ENCODE assay signal across 9 mouse cellular contexts in genomic region chr8:88555669-88556068, GRCm38 (mm10). TPM values are rescaled to one million over a fixed set of nuclear protein-coding genes. Genes with fewer than 3 reads are reported as not detected.
DNase-seq lines count a peak whose midpoint lies in the region; ATAC-seq and TF ChIP-seq lines count a peak whose summit lies in the region.
"Had no signal": no experiment of that assay in that cellular context is flagged by ENCODE, and none has a peak within 500 bp of the region (broad histone marks: within the 10 kb centered on the region; RNA-seq: fewer than 3 reads in every experiment).

No protein-coding gene starts in this region.

- no peak for ATAC-seq in liver, embryonic 11.5 days (replicated peaks; ENCODE audit: low FRiP score)
- peak; percentile 38; the same call in 1 of the 2 replicates for ATAC-seq in kidney, embryonic 14.5 days (ENCODE audit: low FRiP score, low TSS enrichment)
- no peak for ATAC-seq in hindbrain, embryonic 16.5 days

- peak; percentile 63 for DNase-seq in liver, adult 2 months (ENCODE audit: extremely low read depth, low read depth, low spot score)
- DNase-seq in liver, embryonic 11.5 days (ENCODE audit: low spot score) = no peak
- peak; percentile 73 for DNase-seq in heart, adult 8-10 months (ENCODE audit: low spot score)
- DNase-seq in skeletal muscle tissue, adult 2 months (ENCODE audit: low read depth, low spot score) = peak; percentile 75
- no peak for DNase-seq in embryo, embryonic 9.5 days (ENCODE audit: extremely low spot score)
- no peak for DNase-seq in embryo, embryonic 10 days (ENCODE audit: low spot score)

- no peak overlapping the region for H3K4me2 ChIP-seq in liver, embryonic 11.5 days
- H3K4me2 ChIP-seq in kidney, embryonic 14.5 days (replicated peaks; ENCODE audit: low read depth, low read length) = no peak overlapping the region
- H3K4me2 ChIP-seq in hindbrain, embryonic 16.5 days (ENCODE audit: low read length) = no peak overlapping the region

- H3K9ac ChIP-seq in liver, adult 2 months (ENCODE audit: low read depth, low read length) = no peak overlapping the region
- H3K9ac ChIP-seq in liver, embryonic 11.5 days (ENCODE audit: low read depth, low read length) = no peak overlapping the region
- no peak overlapping the region for H3K9ac ChIP-seq in kidney, embryonic 14.5 days (ENCODE audit: low read depth, low read length)
- H3K9ac ChIP-seq in hindbrain, embryonic 16.5 days (ENCODE audit: low read depth, low read length) = no peak overlapping the region

- H3K9me3 ChIP-seq in liver, embryonic 11.5 days (ENCODE audit: control insufficient read depth, low read length) = no peaks in the 10 kb centered on the region
- no peaks in the 10 kb centered on the region for H3K9me3 ChIP-seq in kidney, embryonic 14.5 days (ENCODE audit: control insufficient read depth, low read length)
- no peaks in the 10 kb centered on the region for H3K9me3 ChIP-seq in hindbrain, embryonic 16.5 days (ENCODE audit: control insufficient read depth, low read length)

- peaks cover 3% of the 10 kb centered on the region; the same call in 1 of the 2 replicates for H3K4me1 ChIP-seq in liver, adult 2 months (ENCODE audit: control insufficient read depth, insufficient read depth, low read length)
- no peaks in the 10 kb centered on the region for H3K4me1 ChIP-seq in liver, embryonic 11.5 days (replicated peaks; ENCODE audit: control insufficient read depth, insufficient read depth, low read length)
- H3K4me1 ChIP-seq in kidney, embryonic 14.5 days (ENCODE audit: control insufficient read depth, insufficient read depth, low read length) = peaks cover 3% of the 10 kb centered on the region; the same call in 1 of the 2 replicates
- peaks cover 4% of the 10 kb centered on the region for H3K4me1 ChIP-seq in hindbrain, embryonic 16.5 days (ENCODE audit: control insufficient read depth, insufficient read depth, low read depth, low read length)

- H3K27me3 ChIP-seq in liver, adult 2 months (ENCODE audit: control insufficient read depth, insufficient read depth, low read length) = no peaks in the 10 kb centered on the region
- no peaks in the 10 kb centered on the region for H3K27me3 ChIP-seq in liver, embryonic 11.5 days (replicated peaks; ENCODE audit: control insufficient read depth, insufficient read depth, low read length)
- H3K27me3 ChIP-seq in kidney, embryonic 14.5 days (ENCODE audit: control insufficient read depth, insufficient read depth, low read length) = no peaks in the 10 kb centered on the region
- no peaks in the 10 kb centered on the region for H3K27me3 ChIP-seq in hindbrain, embryonic 16.5 days (replicated peaks; ENCODE audit: control insufficient read depth, insufficient read depth, low read length)

- TF ChIP-seq POLR2A in liver, adult 2 months (IDR thresholded peaks at IDR 0.05; ENCODE audit: extremely low read depth, insufficient read depth, low read length) = no peak

- no peaks in the 10 kb centered on the region for H3K36me3 ChIP-seq in liver, adult 2 months (ENCODE audit: control insufficient read depth, insufficient read depth, low read length)
- H3K36me3 ChIP-seq in liver, embryonic 11.5 days (ENCODE audit: control insufficient read depth, insufficient read depth, low read length) = no peaks in the 10 kb centered on the region
- H3K36me3 ChIP-seq in kidney, embryonic 14.5 days (ENCODE audit: control insufficient read depth, insufficient read depth, low read length) = peaks cover 6% of the 10 kb centered on the region; the same call in 1 of the 2 replicates
- H3K36me3 ChIP-seq in hindbrain, embryonic 16.5 days (ENCODE audit: control insufficient read depth, insufficient read depth, low read length) = no peaks in the 10 kb centered on the region

- TF ChIP-seq CTCF in liver, adult 2 months (IDR thresholded peaks at IDR 0.05; ENCODE audit: low read depth, low read length) = no peak

- H3K4me3 ChIP-seq in liver, adult 2 months (ENCODE audit: insufficient read depth, low read depth, low read length) = no peak overlapping the region
- no peak overlapping the region for H3K4me3 ChIP-seq in liver, embryonic 11.5 days (ENCODE audit: low read depth, low read length)
- no peak overlapping the region for H3K4me3 ChIP-seq in kidney, embryonic 14.5 days (ENCODE audit: low read length)
- no peak overlapping the region for H3K4me3 ChIP-seq in hindbrain, embryonic 16.5 days (ENCODE audit: low read length)
- H3K4me3 ChIP-seq: myocyte had no signal

- WGBS in liver, adult 2 months = 37% methylated on average over 4 of the region's 4 CpGs
- WGBS in liver, embryonic 11.5 days = 49% methylated on average over 4 of the region's 4 CpGs
- WGBS in kidney, embryonic 14.5 days = 58% methylated on average over 4 of the region's 4 CpGs
- 66% methylated on average over 4 of the region's 4 CpGs for WGBS in hindbrain, embryonic 16.5 days

- H3K27ac ChIP-seq in liver, adult 2 months (replicated peaks; ENCODE audit: insufficient read depth, low read depth, low read length) = no peak overlapping the region
- H3K27ac ChIP-seq in liver, embryonic 11.5 days (ENCODE audit: low read depth, low read length) = no peak overlapping the region
- H3K27ac ChIP-seq in kidney, embryonic 14.5 days (ENCODE audit: low read depth, low read length) = peak overlapping the region; percentile 32; the same call in 1 of the 2 replicates
- H3K27ac ChIP-seq in hindbrain, embryonic 16.5 days (ENCODE audit: low read depth, low read length) = no peak overlapping the region

- no peaks in the 10 kb centered on the region for H3K79me2 ChIP-seq in liver, adult 2 months (ENCODE audit: control insufficient read depth, insufficient read depth, low read length)

RNA-seq across cellular contexts. Expression of gene Nkd1, which starts 34.5 kb away (rescaled TPM):
- 1.9 TPM in 2 replicates for total RNA-seq in liver, adult 2 months (2014; rRNA removed)
- 7.6 and 12.3 TPM in 2 replicates for polyA plus RNA-seq in liver, adult 2 months (2012; rRNA removed)
- 9.5 and 12.7 TPM in 2 replicates for polyA plus RNA-seq in liver, embryonic 11.5 days (2014; fragmentation: Nextera tagmentation; extraction: Ambion mirVana)
- 1 to 10 TPM; 1.8 to 2.3 (median 2.0) TPM for total RNA-seq in heart, adult 8-10 months (2022)
- 52.4 and 60.9 TPM in 2 replicates for polyA plus RNA-seq in kidney, embryonic 14.5 days (2014; fragmentation: Nextera tagmentation; extraction: Ambion mirVana)
- polyA plus RNA-seq in hindbrain, embryonic 16.5 days (2015; fragmentation: Nextera tagmentation; extraction: Ambion mirVana) = 45.8 and 63.0 TPM in 2 replicates

Comparison
In these comparisons a context has a peak if more than half of its experiments do, and no peak if none do; other contexts are left out.
1. DNase-seq: peak in liver, adult 2 months (single experiment), heart, adult 8-10 months (single experiment) and skeletal muscle tissue, adult 2 months (single experiment); none in liver, embryonic 11.5 days (single experiment), embryo, embryonic 9.5 days (single experiment) and embryo, embryonic 10 days (single experiment).